Mouse (Mus musculus): ENCODE measurements around the gene Slc5a2. TPM values are rescaled to one million over a fixed set of nuclear protein-coding genes. Genes with fewer than 3 reads are reported as not detected.

Slc5a2 gene
- polyA plus RNA-seq, 1 experiment from 2014 or later: 15.0 TPM

- ATAC-seq (ENCODE audit: low FRiP score, low TSS enrichment): no peak
- WGBS: 55% methylated on average over 13 of the region's 13 CpGs
Measured at GRCm38 (mm10) chr7:128270431-128270850, 5.0 kb downstream of the Slc5a2 start.

GRCm38 (mm10) chr7:128271496-128271895, 6.0 kb downstream of the Slc5a2 start:
- peaks cover 47% of the 10 kb centered on the region for H3K36me3 ChIP-seq (ENCODE audit: insufficient read depth, low read length)
- ATAC-seq (ENCODE audit: low FRiP score, low TSS enrichment): no peak
- WGBS: 97% methylated on average over 9 of the region's 9 CpGs

More at GRCm38 (mm10) chr7:128270431-128270850, 5.0 kb downstream of the Slc5a2 start:
- no peak overlapping the region for H3K4me3 ChIP-seq (ENCODE audit: low read length)
- H3K4me2 ChIP-seq (replicated peaks; ENCODE audit: low read depth, low read length): no peak overlapping the region
- H3K9ac ChIP-seq (replicated peaks; ENCODE audit: low read length): no peak overlapping the region
- H3K9me3 ChIP-seq (ENCODE audit: low read length): no peaks in the 10 kb centered on the region
- H3K27me3 ChIP-seq (ENCODE audit: insufficient read depth, low read length): no peaks in the 10 kb centered on the region
- no peak overlapping the region for H3K27ac ChIP-seq (ENCODE audit: low read length)
- H3K4me1 ChIP-seq (ENCODE audit: insufficient read depth, low read length): no peaks in the 10 kb centered on the region
- peaks cover 37% of the 10 kb centered on the region for H3K36me3 ChIP-seq (ENCODE audit: insufficient read depth, low read length)

DNA sequence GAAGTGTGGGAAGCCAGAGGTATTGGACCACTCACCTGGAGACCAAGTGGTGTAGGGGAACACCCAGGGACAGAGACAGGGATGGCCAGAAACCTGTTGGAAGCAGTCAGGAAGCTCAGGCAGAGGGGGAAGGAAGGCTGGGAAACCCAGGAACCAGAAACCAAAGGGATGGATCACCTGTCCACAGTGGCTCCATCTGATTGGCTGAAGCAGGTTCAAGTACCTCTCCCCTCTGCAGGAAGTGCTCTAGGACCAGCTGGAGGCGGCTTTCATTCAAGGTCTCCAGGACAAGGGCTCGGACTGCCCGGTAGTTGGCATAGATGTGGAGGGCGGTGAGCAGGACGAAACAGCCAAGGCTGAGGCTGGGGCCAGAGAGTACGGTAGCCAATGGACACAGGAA, 10.6 kb downstream of the Slc5a2 start:
- no peak for ATAC-seq (ENCODE audit: low FRiP score, low TSS enrichment)
- WGBS: 93% methylated on average over 6 of the region's 6 CpGs
- no peak overlapping the region for H3K9ac ChIP-seq (replicated peaks; ENCODE audit: low read length)
- H3K4me3 ChIP-seq (ENCODE audit: low read length): no peak overlapping the region
- H3K36me3 ChIP-seq (ENCODE audit: insufficient read depth, low read length): peaks cover 53% of the 10 kb centered on the region
- H3K4me1 ChIP-seq (ENCODE audit: insufficient read depth, low read length): no peaks in the 10 kb centered on the region
- H3K4me2 ChIP-seq (replicated peaks; ENCODE audit: low read depth, low read length): no peak overlapping the region
- H3K9me3 ChIP-seq (ENCODE audit: low read length): no peaks in the 10 kb centered on the region
- no peaks in the 10 kb centered on the region for H3K27me3 ChIP-seq (ENCODE audit: insufficient read depth, low read length)
- no peak overlapping the region for H3K27ac ChIP-seq (ENCODE audit: low read length)

More at GRCm38 (mm10) chr7:128271496-128271895, 6.0 kb downstream of the Slc5a2 start:
- Histone ChIP-seq H3K4me2 (replicated peaks; ENCODE audit: low read depth, low read length) (no peak overlapping the region), H3K27ac (ENCODE audit: low read length) (no peak overlapping the region), H3K9ac (replicated peaks; ENCODE audit: low read length) (no peak overlapping the region), H3K27me3 (ENCODE audit: insufficient read depth, low read length) (no peaks in the 10 kb centered on the region), H3K4me3 (ENCODE audit: low read length) (no peak overlapping the region), H3K9me3 (ENCODE audit: low read length) (no peaks in the 10 kb centered on the region), H3K4me1 (ENCODE audit: insufficient read depth, low read length) (no peaks in the 10 kb centered on the region)

DNA sequence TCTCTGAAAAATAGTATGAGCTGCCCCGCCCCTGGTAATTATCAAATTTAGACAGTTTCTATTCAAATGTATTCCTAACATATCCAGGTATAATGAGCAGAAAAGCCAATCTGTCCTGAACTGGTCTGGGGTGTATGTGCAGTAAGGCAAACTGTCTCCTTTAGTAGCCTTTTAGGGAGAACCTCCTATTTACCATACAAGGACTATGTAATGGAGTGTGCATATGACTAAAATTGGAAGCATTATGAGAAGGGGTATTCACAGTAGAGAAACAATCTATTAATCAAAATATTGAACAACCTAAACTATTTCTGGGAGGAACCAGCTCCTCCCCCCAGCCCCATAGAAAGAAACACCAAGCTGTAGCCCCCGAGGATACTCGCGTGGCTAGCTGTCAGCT, 14.3 kb downstream of the Slc5a2 start:
- 94% methylated on average over 4 of the region's 4 CpGs for WGBS
- H3K27ac ChIP-seq (ENCODE audit: low read length): no peak overlapping the region
- H3K4me3 ChIP-seq (ENCODE audit: low read length): no peak overlapping the region
- H3K27me3 ChIP-seq (ENCODE audit: insufficient read depth, low read length): no peaks in the 10 kb centered on the region
- H3K36me3 ChIP-seq (ENCODE audit: insufficient read depth, low read length): peaks cover 23% of the 10 kb centered on the region
- no peak overlapping the region for H3K4me2 ChIP-seq (replicated peaks; ENCODE audit: low read depth, low read length)
- H3K9ac ChIP-seq (replicated peaks; ENCODE audit: low read length): no peak overlapping the region
- peaks cover 5% of the 10 kb centered on the region; the same call in 1 of the 2 replicates for H3K4me1 ChIP-seq (ENCODE audit: insufficient read depth, low read length)
- ATAC-seq (ENCODE audit: low FRiP score, low TSS enrichment): no peak
- H3K9me3 ChIP-seq (ENCODE audit: low read length): no peaks in the 10 kb centered on the region

- no peak overlapping the region for H3K4me3 ChIP-seq (ENCODE audit: low read length)
- no peak overlapping the region for H3K4me2 ChIP-seq (replicated peaks; ENCODE audit: low read depth, low read length)
- no peak overlapping the region for H3K9ac ChIP-seq (replicated peaks; ENCODE audit: low read length)
- H3K36me3 ChIP-seq (ENCODE audit: insufficient read depth, low read length): peaks cover 8% of the 10 kb centered on the region; the same call in 1 of the 2 replicates
- H3K27me3 ChIP-seq (ENCODE audit: insufficient read depth, low read length): no peaks in the 10 kb centered on the region
- peaks cover 5% of the 10 kb centered on the region; the same call in 1 of the 2 replicates for H3K4me1 ChIP-seq (ENCODE audit: insufficient read depth, low read length)
- no peaks in the 10 kb centered on the region for H3K9me3 ChIP-seq (ENCODE audit: low read length)
- ATAC-seq (ENCODE audit: low FRiP score, low TSS enrichment): no peak
- 92% methylated on average over 11 of the region's 11 CpGs for WGBS
- no peak overlapping the region for H3K27ac ChIP-seq (ENCODE audit: low read length)
Measured at GRCm38 (mm10) chr7:128281765-128282164, 16.3 kb downstream of the Slc5a2 start.

GRCm38 (mm10) chr7:128282532-128283244, 17.2 kb downstream of the Slc5a2 start:
- Histone ChIP-seq H3K4me3 (ENCODE audit: low read length) (no peak overlapping the region), H3K9me3 (ENCODE audit: low read length) (no peaks in the 10 kb centered on the region), H3K27me3 (ENCODE audit: insufficient read depth, low read length) (no peaks in the 10 kb centered on the region), H3K9ac (replicated peaks; ENCODE audit: low read length) (no peak overlapping the region), H3K27ac (ENCODE audit: low read length) (no peak overlapping the region), H3K4me1 (ENCODE audit: insufficient read depth, low read length) (peaks cover 5% of the 10 kb centered on the region; the same call in 1 of the 2 replicates), H3K4me2 (replicated peaks; ENCODE audit: low read depth, low read length) (no peak overlapping the region), H3K36me3 (ENCODE audit: insufficient read depth, low read length) (peaks cover 12% of the 10 kb centered on the region)
- 25% methylated on average over 7 of the region's 7 CpGs for WGBS
- ATAC-seq (ENCODE audit: low FRiP score, low TSS enrichment): no peak

GRCm38 (mm10) chr7:128284047-128284446, 18.6 kb downstream of the Slc5a2 start:
- peaks cover 7% of the 10 kb centered on the region; the same call in 1 of the 2 replicates for H3K4me1 ChIP-seq (ENCODE audit: insufficient read depth, low read length)
- peaks cover 19% of the 10 kb centered on the region for H3K36me3 ChIP-seq (ENCODE audit: insufficient read depth, low read length)
- ATAC-seq (ENCODE audit: low FRiP score, low TSS enrichment): no peak
- 48% methylated on average over 5 of the region's 5 CpGs for WGBS
- no peak overlapping the region for H3K27ac ChIP-seq (ENCODE audit: low read length)
- no peak overlapping the region for H3K4me3 ChIP-seq (ENCODE audit: low read length)
- H3K27me3 ChIP-seq (ENCODE audit: insufficient read depth, low read length): no peaks in the 10 kb centered on the region
- no peak overlapping the region for H3K4me2 ChIP-seq (replicated peaks; ENCODE audit: low read depth, low read length)
- H3K9ac ChIP-seq (replicated peaks; ENCODE audit: low read length): no peak overlapping the region
- H3K9me3 ChIP-seq (ENCODE audit: low read length): no peaks in the 10 kb centered on the region

- WGBS: 87% methylated on average over 8 of the region's 8 CpGs
- no peak overlapping the region for H3K9ac ChIP-seq (replicated peaks; ENCODE audit: low read length)
- no peaks in the 10 kb centered on the region for H3K9me3 ChIP-seq (ENCODE audit: low read length)
- peaks cover 11% of the 10 kb centered on the region; the same call in 1 of the 2 replicates for H3K4me1 ChIP-seq (ENCODE audit: insufficient read depth, low read length)
- H3K36me3 ChIP-seq (ENCODE audit: insufficient read depth, low read length): peaks cover 19% of the 10 kb centered on the region
- H3K4me2 ChIP-seq (replicated peaks; ENCODE audit: low read depth, low read length): no peak overlapping the region
- no peak overlapping the region for H3K4me3 ChIP-seq (ENCODE audit: low read length)
- ATAC-seq (ENCODE audit: low FRiP score, low TSS enrichment): no peak
- no peaks in the 10 kb centered on the region for H3K27me3 ChIP-seq (ENCODE audit: insufficient read depth, low read length)
- H3K27ac ChIP-seq (ENCODE audit: low read length): no peak overlapping the region
Measured at GRCm38 (mm10) chr7:128285060-128285459, 19.6 kb downstream of the Slc5a2 start.

GRCm38 (mm10) chr7:128288923-128289544, 23.6 kb downstream of the Slc5a2 start:
- no peak overlapping the region for H3K27ac ChIP-seq (ENCODE audit: low read length)
- no peak for ATAC-seq (ENCODE audit: low FRiP score, low TSS enrichment)
- H3K9me3 ChIP-seq (ENCODE audit: low read length): no peaks in the 10 kb centered on the region
- WGBS: 28% methylated on average over 9 of the region's 9 CpGs
- H3K36me3 ChIP-seq (ENCODE audit: insufficient read depth, low read length): peaks cover 26% of the 10 kb centered on the region
- 0 out of 2 replicates have a peak, but pooled peaks cover 6% of the 10 kb centered on the region for H3K4me1 ChIP-seq (ENCODE audit: insufficient read depth, low read length)
- no peak overlapping the region for H3K4me3 ChIP-seq (ENCODE audit: low read length)
- H3K9ac ChIP-seq (replicated peaks; ENCODE audit: low read length): no peak overlapping the region; the same call in 1 of the 2 replicates
- H3K4me2 ChIP-seq (replicated peaks; ENCODE audit: low read depth, low read length): no peak overlapping the region
- no peaks in the 10 kb centered on the region for H3K27me3 ChIP-seq (ENCODE audit: insufficient read depth, low read length)

DNA sequence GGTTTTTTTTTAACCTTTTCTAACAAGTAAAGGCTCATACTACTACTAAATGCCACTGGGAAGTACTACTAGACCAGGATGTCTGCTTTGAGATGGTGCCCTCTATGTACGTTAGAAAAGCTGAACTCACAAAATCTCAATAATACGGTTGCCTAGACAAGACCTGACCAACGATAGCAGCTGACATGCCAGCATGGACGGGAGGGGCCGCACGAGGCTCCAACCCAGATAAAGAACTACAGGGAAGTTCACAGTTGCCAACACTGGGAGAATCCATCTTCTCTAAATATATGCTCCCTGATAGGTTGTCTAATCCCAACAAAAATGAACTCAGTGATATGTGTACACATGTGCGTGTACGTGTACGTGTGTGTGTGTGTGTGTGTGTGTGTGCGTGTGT, 29.3 kb downstream of the Slc5a2 start:
- Histone ChIP-seq H3K27me3 (ENCODE audit: insufficient read depth, low read length) (no peaks in the 10 kb centered on the region), H3K4me1 (ENCODE audit: insufficient read depth, low read length) (peaks cover 17% of the 10 kb centered on the region), H3K27ac (ENCODE audit: low read length) (no peak overlapping the region), H3K36me3 (ENCODE audit: insufficient read depth, low read length) (peaks cover 7% of the 10 kb centered on the region; the same call in 1 of the 2 replicates), H3K4me3 (ENCODE audit: low read length) (no peak overlapping the region), H3K9me3 (ENCODE audit: low read length) (no peaks in the 10 kb centered on the region), H3K4me2 (replicated peaks; ENCODE audit: low read depth, low read length) (no peak overlapping the region), H3K9ac (replicated peaks; ENCODE audit: low read length) (no peak overlapping the region)
- 92% methylated on average over 10 of the region's 10 CpGs for WGBS
- no peak for ATAC-seq (ENCODE audit: low FRiP score, low TSS enrichment)
